Mouse (Mus musculus): ENCODE measurements around the gene Emd. TPM values are rescaled to one million over a fixed set of nuclear protein-coding genes. Genes with fewer than 3 reads are reported as not detected.

Emd gene
- polyA plus RNA-seq, 1 experiment: 49.0 TPM

- WGBS: 85% methylated on average over 1 of the region's 1 CpGs
- Histone ChIP-seq H3K27ac (ENCODE audit: insufficient read depth, low read length) (no peak overlapping the region), H3K4me3 (replicated peaks; ENCODE audit: insufficient read depth, low read depth, low read length) (no peak overlapping the region), H3K27me3 (ENCODE audit: control insufficient read depth, insufficient read depth, low read length) (no peaks in the 10 kb centered on the region), H3K4me1 (ENCODE audit: control insufficient read depth, insufficient read depth, low read length) (peaks cover 3% of the 10 kb centered on the region; the same call in 1 of the 2 replicates)
- TF ChIP-seq CTCF (IDR thresholded peaks at IDR 0.05; ENCODE audit: borderline replicate concordance, insufficient read depth, low read depth, low read length): no peak
- no peak for TF ChIP-seq POLR2A (IDR thresholded peaks at IDR 0.05; ENCODE audit: borderline replicate concordance, insufficient read depth, low read length)
- no peak for DNase-seq
These were observed 43.9 kb downstream of the Emd start for GRCm38 (mm10) chrX:74298348-74298747.

- TF ChIP-seq POLR2A (IDR thresholded peaks at IDR 0.05; ENCODE audit: borderline replicate concordance, insufficient read depth, low read length): no peak
- no peak for TF ChIP-seq CTCF (IDR thresholded peaks at IDR 0.05; ENCODE audit: borderline replicate concordance, insufficient read depth, low read depth, low read length)
- DNase-seq: no peak
- WGBS: 87% methylated on average over 3 of the region's 3 CpGs
These were observed 45.2 kb downstream of the Emd start for GRCm38 (mm10) chrX:74299721-74300120.

GRCm38 (mm10) chrX:74304867-74305700 is 50.6 kb downstream of the Emd start, which contains the start of gene Gdi1:
Gene Gdi1 (plus strand): TSS chrX:74304998.
- peaks cover 4% of the 10 kb centered on the region for H3K4me1 ChIP-seq (ENCODE audit: control insufficient read depth, insufficient read depth, low read length)
- peak; percentile 74 to 85 for DNase-seq
- H3K27ac ChIP-seq (ENCODE audit: insufficient read depth, low read length): peak within 1 kb of the TSS; percentile 94
- H3K4me3 ChIP-seq (replicated peaks; ENCODE audit: insufficient read depth, low read depth, low read length): peak within 1 kb of the TSS; percentile 92
- 11% methylated on average over 41 of the region's 41 CpGs for WGBS
- TF ChIP-seq CTCF (IDR thresholded peaks at IDR 0.05; ENCODE audit: borderline replicate concordance, insufficient read depth, low read depth, low read length) (no peak), POLR2A (IDR thresholded peaks at IDR 0.05; ENCODE audit: borderline replicate concordance, insufficient read depth, low read length) (peak; percentile 90)
- H3K27me3 ChIP-seq (ENCODE audit: control insufficient read depth, insufficient read depth, low read length): no peaks in the 10 kb centered on the region

More at GRCm38 (mm10) chrX:74299721-74300120, 45.2 kb downstream of the Emd start:
- no peak overlapping the region for H3K4me3 ChIP-seq (replicated peaks; ENCODE audit: insufficient read depth, low read depth, low read length)
- H3K27ac ChIP-seq (ENCODE audit: insufficient read depth, low read length): no peak overlapping the region
- peaks cover 3% of the 10 kb centered on the region; the same call in 1 of the 2 replicates for H3K4me1 ChIP-seq (ENCODE audit: control insufficient read depth, insufficient read depth, low read length)
- H3K27me3 ChIP-seq (ENCODE audit: control insufficient read depth, insufficient read depth, low read length): no peaks in the 10 kb centered on the region

Other genes starting within 250 kb of the Emd start
- gene Irak1, start 230.8 kb upstream of the Emd start, polyA plus RNA-seq (2012; rRNA removed): 100 and 109 TPM in 2 replicates
- gene Opn1mw, start 127.2 kb upstream of the Emd start, polyA plus RNA-seq (2012; rRNA removed): 0.57 TPM in 1 of 2 replicates, not detected in the other
- 30.7 and 34.0 TPM in 2 replicates for gene Mecp2, start 119.3 kb upstream of the Emd start, polyA plus RNA-seq (2012; rRNA removed)
- gene Tex28, start 86.8 kb upstream of the Emd start, polyA plus RNA-seq (2012; rRNA removed): not detected in 2 replicates
- 0.05 TPM in 1 of 2 replicates, not detected in the other for gene Tktl1, start 77.4 kb upstream of the Emd start, polyA plus RNA-seq (2012; rRNA removed)
- gene Flna, start 4.9 kb upstream of the Emd start, polyA plus RNA-seq (2012; rRNA removed): 141 and 162 TPM in 2 replicates
- 511 and 570 TPM in 2 replicates for gene Rpl10, start 16.1 kb downstream of the Emd start, polyA plus RNA-seq (2012; rRNA removed)
- gene Taz, start 27.2 kb downstream of the Emd start, polyA plus RNA-seq (2012; rRNA removed): 99.4 and 100 TPM in 2 replicates
- gene Dnase1l1, start 27.6 kb downstream of the Emd start, polyA plus RNA-seq (2012; rRNA removed): 6.4 and 7.5 TPM in 2 replicates
- gene Atp6ap1, start 42.4 kb downstream of the Emd start, polyA plus RNA-seq (2012; rRNA removed): 506 and 526 TPM in 2 replicates
- 843 and 859 TPM in 2 replicates for gene Gdi1, start 50.3 kb downstream of the Emd start, polyA plus RNA-seq (2012; rRNA removed)
- 46.2 and 50.7 TPM in 2 replicates for gene Fam50a, start 58.3 kb downstream of the Emd start, polyA plus RNA-seq (2012; rRNA removed)
- 52.5 and 69.2 TPM in 2 replicates for gene Plxna3, start 74.4 kb downstream of the Emd start, polyA plus RNA-seq (2012; rRNA removed)
- gene Lage3, start 98.9 kb downstream of the Emd start, polyA plus RNA-seq (2012; rRNA removed): 68.3 and 72.2 TPM in 2 replicates
- 82.0 and 85.3 TPM in 2 replicates for gene Ubl4a, start 118.5 kb downstream of the Emd start, polyA plus RNA-seq (2012; rRNA removed)
- 4.2 and 4.7 TPM in 2 replicates for gene Slc10a3, start 118.7 kb downstream of the Emd start, polyA plus RNA-seq (2012; rRNA removed)
- 31.8 and 36.0 TPM in 2 replicates for gene Fam3a, start 138.6 kb downstream of the Emd start, polyA plus RNA-seq (2012; rRNA removed)
- 22.3 TPM in 2 replicates for gene Ikbkg, start 138.6 kb downstream of the Emd start, polyA plus RNA-seq (2012; rRNA removed)
- 64.7 and 65.4 TPM in 2 replicates for gene G6pdx, start 174.5 kb downstream of the Emd start, polyA plus RNA-seq (2012; rRNA removed)
- gene Gm6880, start 226.7 kb downstream of the Emd start, polyA plus RNA-seq (2012; rRNA removed): not detected in 2 replicates